Mouse (Mus musculus) limb, embryonic 13.5 days (tissue): ENCODE results near the gene Utrn. TPM values are rescaled to one million over a fixed set of nuclear protein-coding genes. Genes with fewer than 3 reads are reported as not detected.
"Not testable (repeated sequence)": the region's sequence is repeated elsewhere in the genome, so short reads cannot be mapped to it uniquely, and the experiment has no call there.

Experiments used
- ATAC-seq: fragments of 200-750 bp; cut with Nextera tagmentation; 2 replicates; pipeline ENCODE4 v1.8.0; 2017; ENCODE audit warnings: low read depth, moderate number of reproducible peaks, moderate TSS enrichment; ENCODE audit not compliant: low FRiP score
- H3K27ac ChIP-seq: fragments of 300-500 bp; sonication (generic); 2 replicates; pipeline ENCODE4 v1.5.1; 2015; ENCODE audit warnings: inconsistent platforms, mild to moderate bottlenecking, moderate library complexity
- H3K27me3 ChIP-seq: fragments of 300-500 bp; sonication (generic); 2 replicates; pipeline ENCODE4 v1.6.1; 2015; ENCODE audit warnings: mild to moderate bottlenecking, inconsistent platforms
- H3K36me3 ChIP-seq: fragments of 300-500 bp; sonication (generic); 2 replicates; pipeline ENCODE4 v1.6.1; 2015; ENCODE audit warnings: inconsistent platforms, mild to moderate bottlenecking, moderate library complexity
- H3K4me1 ChIP-seq: fragments of 300-500 bp; sonication (generic); 2 replicates; pipeline ENCODE4 v1.6.1; 2015; ENCODE audit warnings: inconsistent platforms
- H3K4me2 ChIP-seq: fragments of 300-500 bp; sonication (generic); replicated peaks from 2 replicates; pipeline ENCODE4 v1.6.1; 2015; ENCODE audit warnings: inconsistent platforms, mild to moderate bottlenecking, moderate library complexity
- H3K4me3 ChIP-seq: fragments of 300-500 bp; sonication (generic); 2 replicates; pipeline ENCODE4 v1.5.1; 2015; ENCODE audit warnings: moderate library complexity, mild to moderate bottlenecking, inconsistent platforms
- H3K9ac ChIP-seq: fragments of 300-500 bp; sonication (generic); 2 replicates; pipeline ENCODE4 v1.6.1; 2015; ENCODE audit warnings: mild to moderate bottlenecking, inconsistent platforms
- H3K9me3 ChIP-seq: fragments of 300-500 bp; sonication (generic); 2 replicates; pipeline ENCODE4 v1.6.1; 2016; ENCODE audit warnings: inconsistent platforms
- WGBS: fragments of 180-500 bp; shearing (Covaris S2); methylation state at CpG from one replicate; pipeline ENCODE4 v1.1.7; 2015; 5-methylcytosine and 5-hydroxymethylcytosine counted together
- polyA plus RNA-seq: library from polyadenylated mRNA; unstranded; fragments of >200 nt; fragmentation: Nextera tagmentation; extraction: Ambion mirVana; gene quantifications from 2 replicates; pipeline ENCODE4 v1.2.1, GENCODE M21; 2015

Utrn gene
- polyA plus RNA-seq, 1 experiment from 2014 or later = 89.9 TPM

DNA sequence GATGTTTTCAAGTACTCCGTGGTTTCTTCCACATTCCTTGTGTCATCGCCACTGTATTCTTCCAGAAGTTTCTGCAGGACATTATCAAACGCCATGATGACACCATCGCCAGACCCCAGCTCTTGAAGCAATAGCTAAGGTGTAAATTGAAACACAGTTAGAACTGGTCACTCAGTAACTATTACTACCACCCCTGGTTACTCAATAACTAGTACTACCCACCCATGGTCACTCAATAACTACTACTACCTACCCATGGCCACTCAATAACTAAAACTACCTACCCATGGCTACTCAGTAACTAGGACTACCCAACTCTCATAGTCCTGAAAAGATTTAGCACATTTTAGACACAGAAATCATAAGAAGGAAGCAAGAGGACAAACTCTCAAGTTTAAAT is 235.2 kb downstream of the Utrn start:
- H3K4me3 ChIP-seq = no peak overlapping the region
- H3K9me3 ChIP-seq = no peaks in the 10 kb centered on the region
- H3K36me3 ChIP-seq = peaks cover 26% of the 10 kb centered on the region
- 0 out of 2 replicates have a peak, but pooled peaks cover 4% of the 10 kb centered on the region for H3K4me1 ChIP-seq
- H3K27ac ChIP-seq = no peak overlapping the region
- H3K4me2 ChIP-seq = no peak overlapping the region
- no peaks in the 10 kb centered on the region for H3K27me3 ChIP-seq
- ATAC-seq = no peak
- 91% methylated on average over 4 of the region's 4 CpGs for WGBS
- H3K9ac ChIP-seq = no peak overlapping the region

DNA sequence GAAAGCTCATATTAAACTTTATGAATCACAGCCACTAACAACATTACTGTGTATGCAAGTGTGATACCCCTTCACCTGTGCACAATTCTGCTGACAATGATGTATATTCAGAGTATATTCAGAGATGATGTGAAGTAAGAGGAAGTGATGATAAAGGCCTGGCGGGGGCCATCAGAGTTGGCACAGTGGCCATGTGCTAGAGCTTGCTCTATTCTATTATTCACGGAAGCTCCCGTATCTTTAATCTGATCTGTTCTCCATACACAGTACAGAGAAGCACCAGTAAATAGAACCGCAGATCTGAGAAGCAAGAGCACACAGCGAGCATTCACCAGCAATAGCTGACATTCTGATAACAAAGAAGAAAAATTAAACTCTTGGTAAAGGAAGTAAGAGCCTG is 238.2 kb downstream of the Utrn start:
- Histone ChIP-seq H3K27ac (no peak overlapping the region), H3K4me2 (no peak overlapping the region), H3K9me3 (no peaks in the 10 kb centered on the region), H3K4me1 (no peaks in the 10 kb centered on the region), H3K4me3 (no peak overlapping the region), H3K36me3 (peaks cover 19% of the 10 kb centered on the region), H3K9ac (no peak overlapping the region), H3K27me3 (no peaks in the 10 kb centered on the region)
- no peak for ATAC-seq
- 95% methylated on average over 5 of the region's 5 CpGs for WGBS

DNA sequence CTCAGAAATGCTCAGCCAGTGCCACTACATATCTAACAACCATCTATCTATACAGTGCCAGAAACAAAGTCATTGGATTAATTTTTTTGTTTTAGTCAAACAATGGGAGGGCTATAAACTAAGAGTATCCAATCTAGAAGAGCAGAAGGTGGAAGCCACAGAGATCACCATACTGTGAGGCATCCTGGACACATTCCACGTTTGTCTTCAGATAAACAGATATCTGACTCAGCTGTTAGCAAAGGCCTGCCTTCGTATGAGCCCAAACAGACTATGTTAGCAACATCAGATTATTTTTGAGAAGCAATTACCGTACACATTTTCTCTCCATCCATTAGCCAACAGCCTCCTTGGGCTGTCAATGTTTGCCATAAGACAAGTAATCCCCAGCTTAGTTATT is 250.8 kb downstream of the Utrn start:
- no peak for ATAC-seq
- H3K27me3 ChIP-seq = no peaks in the 10 kb centered on the region

DNA sequence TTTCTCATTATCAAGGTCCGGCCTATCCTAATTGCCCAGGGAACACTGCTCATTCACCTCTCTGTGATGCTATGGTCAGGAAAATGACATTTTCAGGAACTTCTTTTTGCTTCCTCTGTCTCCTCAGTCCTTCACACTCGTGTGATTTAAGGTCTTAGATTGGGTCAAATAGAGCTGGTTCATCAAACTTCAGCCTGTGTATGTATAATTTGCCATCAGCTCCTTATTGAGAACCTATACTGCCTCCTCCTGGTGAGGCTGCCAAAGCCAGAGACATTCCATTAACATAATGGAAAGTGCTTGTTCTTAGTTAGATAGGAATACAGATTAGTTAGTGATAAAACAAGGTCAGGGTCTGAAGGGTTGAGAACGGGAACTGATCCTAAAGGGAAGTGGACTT is 253.4 kb downstream of the Utrn start:
- Histone ChIP-seq H3K4me3 (no peak overlapping the region), H3K4me2 (no peak overlapping the region), H3K36me3 (no peaks in the 10 kb centered on the region), H3K9me3 (no peaks in the 10 kb centered on the region), H3K4me1 (peaks cover 14% of the 10 kb centered on the region), H3K27me3 (no peaks in the 10 kb centered on the region), H3K27ac (no peak overlapping the region), H3K9ac (no peak overlapping the region)
- ATAC-seq = no peak
- 27% methylated on average over 3 of the region's 3 CpGs for WGBS

More for the DNA sequence above, 250.8 kb downstream of the Utrn start:
- peaks cover 8% of the 10 kb centered on the region; the same call in 1 of the 2 replicates for H3K4me1 ChIP-seq
- no peak overlapping the region for H3K27ac ChIP-seq
- H3K9ac ChIP-seq = no peak overlapping the region
- WGBS = 87% methylated on average over 3 of the region's 3 CpGs
- H3K4me3 ChIP-seq = no peak overlapping the region
- no peak overlapping the region for H3K4me2 ChIP-seq
- no peaks in the 10 kb centered on the region for H3K9me3 ChIP-seq
- peaks cover 3% of the 10 kb centered on the region; the same call in 1 of the 2 replicates for H3K36me3 ChIP-seq

DNA sequence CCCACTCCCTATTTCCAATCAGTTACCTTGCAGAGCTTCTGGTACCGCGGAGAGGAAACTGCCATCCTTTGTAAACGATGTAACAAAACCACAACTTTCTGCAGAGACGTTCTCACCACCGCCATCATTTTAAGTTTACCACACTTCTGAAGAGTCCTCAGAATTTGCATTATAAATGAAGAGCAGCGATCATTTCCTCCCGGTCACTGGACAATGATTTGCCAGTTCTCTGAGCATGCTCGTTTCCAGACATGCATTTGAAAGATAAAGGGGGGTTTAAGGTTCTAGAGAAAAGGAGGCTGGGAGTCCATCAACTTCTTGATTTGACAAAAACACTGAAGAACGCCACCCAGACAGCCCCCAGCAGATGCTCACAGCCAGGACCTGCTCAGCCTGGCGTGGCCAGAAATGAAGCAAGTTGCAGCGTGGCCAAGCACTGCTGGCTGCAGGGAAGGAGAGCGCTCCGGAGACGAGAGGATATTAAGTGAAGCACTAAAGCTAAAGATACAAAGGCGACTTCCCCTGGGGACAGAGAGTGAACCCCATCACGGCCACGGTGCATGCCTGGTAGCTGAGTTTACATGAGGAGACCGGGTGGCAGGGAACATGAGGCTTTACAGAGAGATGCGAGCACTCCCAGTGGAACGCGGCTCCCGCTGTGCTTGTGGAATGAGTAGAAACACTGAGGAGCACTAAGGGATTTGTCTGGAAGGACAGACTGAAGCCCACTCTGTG is 254.5 kb downstream of the Utrn start:
- H3K4me3 ChIP-seq = peak overlapping the region; percentile 37
- H3K9me3 ChIP-seq = no peaks in the 10 kb centered on the region
- peak overlapping the region; percentile 55 for H3K9ac ChIP-seq
- peak; percentile 34 for ATAC-seq
- no peak overlapping the region for H3K27ac ChIP-seq
- peak overlapping the region; percentile 61 for H3K4me2 ChIP-seq
- no peaks in the 10 kb centered on the region for H3K36me3 ChIP-seq
- H3K4me1 ChIP-seq = peaks cover 14% of the 10 kb centered on the region
- no peaks in the 10 kb centered on the region for H3K27me3 ChIP-seq
- WGBS = 7% methylated on average over 22 of the region's 22 CpGs

DNA sequence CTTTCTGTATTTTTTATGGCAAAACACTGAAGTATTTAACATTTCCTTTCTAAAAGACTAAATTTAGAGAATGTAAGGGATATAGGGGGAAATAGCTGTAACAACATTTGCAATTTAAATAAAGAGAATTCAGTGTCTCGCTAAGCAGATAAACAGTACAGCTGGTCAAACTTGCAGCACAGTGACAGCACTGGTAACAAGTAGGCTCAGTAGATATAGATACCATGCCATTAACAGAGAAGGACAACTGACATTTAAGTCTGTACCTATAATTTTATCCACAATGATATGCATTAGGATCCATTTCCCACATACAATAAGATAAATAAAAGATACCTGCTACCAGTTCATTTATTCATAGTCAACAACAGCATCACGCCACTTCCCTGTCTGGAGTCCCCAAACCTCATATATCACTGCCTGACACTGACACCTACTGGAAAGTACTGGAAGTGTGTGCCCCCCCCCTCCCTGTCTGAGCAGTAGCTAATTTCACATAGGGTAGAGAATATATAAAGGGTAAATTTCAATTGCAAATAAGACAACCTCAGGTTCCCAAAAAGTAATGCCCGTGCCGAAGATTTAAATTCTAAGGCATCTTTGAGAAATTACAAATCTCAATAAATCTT is 256.8 kb downstream of the Utrn start:
- ATAC-seq = no peak; the same call in 1 of the 2 replicates
- 41% methylated on average over 4 of the region's 4 CpGs for WGBS
- no peaks in the 10 kb centered on the region for H3K36me3 ChIP-seq
- no peak overlapping the region for H3K4me2 ChIP-seq
- H3K9me3 ChIP-seq = no peaks in the 10 kb centered on the region
- no peak overlapping the region for H3K4me3 ChIP-seq
- peaks cover 14% of the 10 kb centered on the region for H3K4me1 ChIP-seq
- no peak overlapping the region for H3K9ac ChIP-seq
- H3K27ac ChIP-seq = no peak overlapping the region
- H3K27me3 ChIP-seq = no peaks in the 10 kb centered on the region

DNA sequence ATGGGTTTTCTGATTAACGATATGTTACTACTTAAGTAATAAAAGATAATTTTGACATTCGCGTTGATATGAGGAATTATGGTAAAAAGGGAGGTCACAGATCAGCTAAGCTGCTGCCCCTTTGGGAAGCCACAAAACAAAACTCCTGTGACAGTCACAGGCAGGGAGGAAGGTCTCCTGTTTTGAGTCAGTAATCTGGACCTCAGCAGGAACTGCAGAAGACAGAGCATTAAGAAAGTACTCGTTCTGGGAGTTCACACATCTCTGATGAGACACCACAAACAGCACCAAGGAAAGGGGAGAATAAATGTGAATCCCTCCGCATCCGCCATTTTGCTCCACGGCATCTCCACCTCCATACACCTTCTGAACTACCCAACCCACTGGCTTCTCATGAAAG is 259.3 kb downstream of the Utrn start:
- H3K9me3 ChIP-seq = no peaks in the 10 kb centered on the region
- no peaks in the 10 kb centered on the region for H3K36me3 ChIP-seq
- WGBS = 82% methylated on average over 7 of the region's 7 CpGs
- H3K27ac ChIP-seq = no peak overlapping the region
- H3K9ac ChIP-seq = no peak overlapping the region
- peaks cover 10% of the 10 kb centered on the region for H3K4me1 ChIP-seq
- H3K4me3 ChIP-seq = no peak overlapping the region
- no peaks in the 10 kb centered on the region for H3K27me3 ChIP-seq
- ATAC-seq = no peak
- H3K4me2 ChIP-seq = no peak overlapping the region

DNA sequence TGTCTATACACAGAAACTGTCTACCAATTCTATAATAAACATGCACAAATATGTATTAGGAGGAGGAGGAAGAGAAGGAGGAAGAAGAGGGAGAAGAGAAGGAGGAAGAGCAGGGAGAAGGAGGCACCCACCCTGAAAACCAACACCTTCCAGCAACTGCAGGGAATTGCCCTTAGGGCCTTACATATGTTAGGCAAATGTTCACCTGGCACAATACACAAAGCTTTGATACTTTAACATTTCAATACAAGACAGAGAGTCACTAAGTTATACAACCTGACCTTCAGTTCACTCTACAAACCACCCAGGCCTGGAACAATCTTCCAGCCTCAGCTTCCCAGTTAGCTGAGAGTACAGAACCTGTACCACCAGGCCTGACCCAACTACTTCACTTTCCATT is 260.5 kb downstream of the Utrn start:
- Histone ChIP-seq H3K4me1 (peaks cover 6% of the 10 kb centered on the region), H3K27me3 (no peaks in the 10 kb centered on the region), H3K9ac (no peak overlapping the region), H3K27ac (no peak overlapping the region), H3K9me3 (no peaks in the 10 kb centered on the region), H3K4me3 (no peak overlapping the region), H3K4me2 (no peak overlapping the region), H3K36me3 (no peaks in the 10 kb centered on the region)
- no peak for ATAC-seq

DNA sequence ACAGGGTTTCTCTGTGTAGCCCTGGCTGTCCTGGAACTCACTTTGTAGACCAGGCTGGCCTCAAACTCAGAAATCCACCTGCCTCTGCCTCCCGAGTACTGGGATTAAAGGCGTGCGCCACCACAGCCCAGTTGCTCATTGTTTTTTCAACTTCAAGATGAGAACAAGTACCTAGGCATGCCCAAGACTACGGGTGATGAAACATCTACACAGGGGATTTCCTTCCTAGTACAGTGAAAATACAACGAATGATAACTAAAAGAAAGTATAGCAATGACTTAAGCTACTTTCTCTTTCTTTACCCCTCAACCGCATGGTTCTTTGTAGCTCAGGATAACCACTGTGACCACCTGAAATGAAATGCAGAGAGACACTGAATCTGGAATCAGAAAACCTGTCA is 262.0 kb downstream of the Utrn start:
- H3K4me3 ChIP-seq, H3K36me3 ChIP-seq, ATAC-seq, H3K4me1 ChIP-seq, H3K9ac ChIP-seq, H3K9me3 ChIP-seq, H3K27ac ChIP-seq, H3K4me2 ChIP-seq, H3K27me3 ChIP-seq: not testable (repeated sequence)
- WGBS = 91% methylated on average over 6 of the region's 6 CpGs

DNA sequence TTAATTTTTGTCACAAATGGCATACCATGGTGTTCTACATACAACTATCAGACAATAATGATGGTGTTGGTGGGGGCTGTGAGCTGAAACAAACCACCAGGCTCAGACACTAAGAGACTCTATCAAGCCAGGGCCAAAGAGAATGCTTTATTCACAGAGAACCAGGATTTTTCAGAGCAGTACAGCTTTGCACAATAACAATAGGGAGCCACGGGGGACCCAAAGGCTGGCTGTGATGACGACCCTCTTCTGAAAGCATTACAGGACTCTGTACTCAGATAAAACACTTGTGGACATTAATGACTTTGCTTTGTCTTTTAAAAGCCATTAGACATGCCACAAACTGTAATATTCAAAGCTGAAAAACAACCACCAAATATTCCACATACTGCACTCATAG is 273.8 kb downstream of the Utrn start:
- H3K27me3 ChIP-seq = no peaks in the 10 kb centered on the region
- 74% methylated on average over 2 of the region's 2 CpGs for WGBS
- ATAC-seq = no peak

DNA sequence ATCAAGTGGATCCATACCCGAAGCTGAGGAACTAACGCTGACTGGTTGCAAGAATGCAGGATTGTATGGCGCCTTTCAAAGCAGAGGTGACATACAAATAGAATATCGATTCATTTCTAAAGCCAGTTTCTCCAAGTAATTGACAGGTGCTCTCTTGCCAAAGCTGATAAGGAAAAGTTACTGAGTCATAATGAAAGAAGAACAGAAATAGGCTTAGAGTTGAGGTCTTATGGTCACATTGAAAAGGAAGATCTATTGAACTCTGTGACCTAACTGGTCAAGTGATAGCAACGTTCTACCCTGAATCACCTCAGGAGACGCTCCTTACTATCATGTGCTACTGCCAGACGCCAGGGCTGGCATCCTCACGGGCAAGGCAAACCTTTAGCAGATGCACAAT is 274.2 kb downstream of the Utrn start:
- ATAC-seq = no peak
- no peaks in the 10 kb centered on the region for H3K27me3 ChIP-seq
- no peak overlapping the region for H3K4me2 ChIP-seq
- H3K27ac ChIP-seq = no peak overlapping the region
- H3K36me3 ChIP-seq = no peaks in the 10 kb centered on the region
- no peaks in the 10 kb centered on the region for H3K9me3 ChIP-seq
- no peaks in the 10 kb centered on the region for H3K4me1 ChIP-seq
- no peak overlapping the region for H3K9ac ChIP-seq
- WGBS = 91% methylated on average over 8 of the region's 8 CpGs
- H3K4me3 ChIP-seq = no peak overlapping the region

More for the DNA sequence above, 273.8 kb downstream of the Utrn start:
- H3K27ac ChIP-seq = no peak overlapping the region
- H3K9me3 ChIP-seq = no peaks in the 10 kb centered on the region
- no peak overlapping the region for H3K4me2 ChIP-seq
- H3K4me3 ChIP-seq = no peak overlapping the region
- no peak overlapping the region for H3K9ac ChIP-seq
- no peaks in the 10 kb centered on the region for H3K36me3 ChIP-seq
- H3K4me1 ChIP-seq = no peaks in the 10 kb centered on the region

DNA sequence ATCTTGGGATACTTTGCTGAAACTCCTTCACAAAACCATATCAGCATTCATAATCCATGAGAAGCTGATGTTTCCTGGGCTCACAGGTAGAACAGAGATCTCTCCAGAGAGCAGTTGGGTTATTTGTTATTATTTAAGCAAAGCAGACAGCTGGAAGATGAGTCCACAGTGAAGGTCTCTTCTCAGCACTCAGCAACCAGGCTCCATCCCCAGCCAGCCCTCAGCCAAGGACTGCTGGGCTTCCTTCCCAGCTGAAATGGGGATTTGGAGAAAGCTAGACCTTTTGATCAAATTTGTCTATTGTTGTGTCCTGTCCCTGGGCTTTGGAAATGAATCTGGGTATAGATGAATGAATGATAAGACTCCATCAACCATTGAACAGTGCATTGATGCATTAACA is 276.1 kb downstream of the Utrn start:
- no peaks in the 10 kb centered on the region for H3K27me3 ChIP-seq
- no peak overlapping the region for H3K4me3 ChIP-seq
- H3K36me3 ChIP-seq = no peaks in the 10 kb centered on the region
- no peaks in the 10 kb centered on the region for H3K4me1 ChIP-seq
- H3K4me2 ChIP-seq = no peak overlapping the region
- no peak overlapping the region for H3K27ac ChIP-seq
- no peak for ATAC-seq
- H3K9me3 ChIP-seq = no peaks in the 10 kb centered on the region
- no peak overlapping the region for H3K9ac ChIP-seq

DNA sequence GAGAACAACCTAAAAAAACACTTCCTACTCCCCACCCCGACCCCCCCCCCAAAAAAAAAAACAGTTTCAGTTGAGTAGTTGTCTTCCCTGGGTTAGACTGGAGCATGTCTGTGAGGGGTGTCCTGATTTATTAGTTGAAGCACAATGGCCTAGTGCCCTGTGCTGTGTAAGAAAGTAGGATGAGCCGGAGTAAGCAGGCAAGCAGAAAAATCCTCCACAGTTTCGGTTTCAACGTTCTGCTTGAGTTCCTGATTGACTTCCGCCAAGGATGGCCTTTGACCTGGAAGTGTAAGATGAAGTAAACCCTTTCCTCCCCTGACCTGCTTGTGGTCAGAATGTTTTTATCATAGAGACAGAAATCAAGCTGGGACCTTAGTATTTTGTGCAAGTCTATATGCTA is 277.2 kb downstream of the Utrn start:
- H3K36me3 ChIP-seq = no peaks in the 10 kb centered on the region
- H3K4me2 ChIP-seq = no peak overlapping the region
- 51% methylated on average over 5 of the region's 5 CpGs for WGBS
- no peak overlapping the region for H3K4me3 ChIP-seq
- no peak overlapping the region for H3K9ac ChIP-seq
- H3K4me1 ChIP-seq = no peaks in the 10 kb centered on the region
- H3K27me3 ChIP-seq = no peaks in the 10 kb centered on the region
- H3K27ac ChIP-seq = no peak overlapping the region
- no peaks in the 10 kb centered on the region for H3K9me3 ChIP-seq
- ATAC-seq = no peak
